Mouse (Mus musculus) liver, embryonic 11.5 days (tissue): ENCODE measurements around the gene Samd10. TPM values are rescaled to one million over a fixed set of nuclear protein-coding genes. Genes with fewer than 3 reads are reported as not detected.
A peak's percentile ranks its signal among the peaks of the same experiment; 100 is the strongest.

Experiments used
- ATAC-seq: fragments of 200-750 bp; cut with Nextera tagmentation; replicated peaks from 2 replicates; pipeline ENCODE4 v1.8.0; 2017; ENCODE audit warnings: moderate number of reproducible peaks, mild to moderate bottlenecking, moderate TSS enrichment, moderate library complexity; ENCODE audit not compliant: low FRiP score
- DNase-seq: peaks from one replicate; pipeline ENCODE4 v3.0.0-alpha.2; 2017; ENCODE audit warnings: low spot score
- H3K27ac ChIP-seq: fragments of 300-500 bp; sonication (generic); 2 replicates; pipeline ENCODE4 v1.5.1; 2014; ENCODE audit warnings: mild to moderate bottlenecking, low read depth, low read length, control low read depth
- H3K27me3 ChIP-seq: fragments of 300-500 bp; sonication (generic); replicated peaks from 2 replicates; pipeline ENCODE4 v1.6.1; 2014; ENCODE audit warnings: low read length, mixed read lengths; ENCODE audit not compliant: control insufficient read depth, insufficient read depth
- H3K36me3 ChIP-seq: fragments of 300-500 bp; sonication (generic); 2 replicates; pipeline ENCODE4 v1.6.1; 2014; ENCODE audit warnings: mild to moderate bottlenecking, low read length, moderate library complexity, mixed read lengths; ENCODE audit not compliant: control insufficient read depth, insufficient read depth
- H3K4me1 ChIP-seq: fragments of 300-500 bp; sonication (generic); replicated peaks from 2 replicates; pipeline ENCODE4 v1.6.1; 2014; ENCODE audit warnings: low read length, mixed read lengths; ENCODE audit not compliant: control insufficient read depth, insufficient read depth
- H3K4me2 ChIP-seq: fragments of 300-500 bp; sonication (generic); 2 replicates; pipeline ENCODE4 v1.6.1; 2014; ENCODE audit warnings: mild to moderate bottlenecking, control low read depth, moderate library complexity
- H3K4me3 ChIP-seq: fragments of 300-500 bp; sonication (generic); 2 replicates; pipeline ENCODE4 v1.5.1; 2014; ENCODE audit warnings: low read depth, low read length, control low read depth
- H3K9ac ChIP-seq: fragments of 300-500 bp; sonication (generic); 2 replicates; pipeline ENCODE4 v1.6.1; 2014; ENCODE audit warnings: low read depth, low read length, control low read depth
- H3K9me3 ChIP-seq: fragments of 300-500 bp; sonication (generic); 2 replicates; pipeline ENCODE4 v1.6.1; 2016; ENCODE audit warnings: low read length, inconsistent platforms, mixed read lengths; ENCODE audit not compliant: control insufficient read depth
- WGBS: fragments of 180-500 bp; shearing (Covaris S2); extraction: QIAGEN DNeasy Blood & Tissue Kit; methylation state at CpG from one replicate; pipeline ENCODE4 v1.1.7; 2014; 5-methylcytosine and 5-hydroxymethylcytosine counted together
- polyA plus RNA-seq: library from polyadenylated mRNA; unstranded; fragments of >200 nt; fragmentation: Nextera tagmentation; extraction: Ambion mirVana; gene quantifications from 2 replicates; pipeline ENCODE4 v1.2.1, GENCODE M21; 2014

Samd10 gene
- polyA plus RNA-seq, 1 experiment from 2014 or later = 6.2 TPM

- H3K36me3 ChIP-seq = peaks cover 5% of the 10 kb centered on the region
- no peak overlapping the region for H3K9ac ChIP-seq
- DNase-seq (peak; percentile 21), ATAC-seq (no peak)
- H3K27me3 ChIP-seq = no peaks in the 10 kb centered on the region
- H3K4me3 ChIP-seq = no peak overlapping the region
- no peaks in the 10 kb centered on the region for H3K9me3 ChIP-seq
- H3K27ac ChIP-seq = no peak overlapping the region
- WGBS = 92% methylated on average over 7 of the region's 7 CpGs
- H3K4me1 ChIP-seq = peaks cover 48% of the 10 kb centered on the region
- H3K4me2 ChIP-seq = no peak overlapping the region
Observed at GRCm38 (mm10) chr2:181574921-181575545, 24.0 kb downstream of the Samd10 start.

- Histone ChIP-seq H3K4me3 (no peak overlapping the region), H3K9ac (no peak overlapping the region), H3K9me3 (no peaks in the 10 kb centered on the region), H3K4me2 (no peak overlapping the region), H3K27ac (no peak overlapping the region), H3K36me3 (peaks cover 5% of the 10 kb centered on the region), H3K4me1 (peaks cover 38% of the 10 kb centered on the region), H3K27me3 (no peaks in the 10 kb centered on the region)
- 81% methylated on average over 9 of the region's 9 CpGs for WGBS
- ATAC-seq (no peak), DNase-seq (no peak)
Observed at GRCm38 (mm10) chr2:181573961-181574360, 25.1 kb downstream of the Samd10 start.

GRCm38 (mm10) chr2:181572921-181573920 is 25.8 kb downstream of the Samd10 start:
- DNase-seq (peak; percentile 29), ATAC-seq (no peak)
- H3K9me3 ChIP-seq = no peaks in the 10 kb centered on the region
- no peaks in the 10 kb centered on the region for H3K27me3 ChIP-seq
- no peak overlapping the region for H3K27ac ChIP-seq
- no peak overlapping the region for H3K4me2 ChIP-seq
- no peak overlapping the region for H3K9ac ChIP-seq
- H3K4me3 ChIP-seq = no peak overlapping the region
- WGBS = 92% methylated on average over 15 of the region's 15 CpGs
- peaks cover 5% of the 10 kb centered on the region for H3K36me3 ChIP-seq
- peaks cover 37% of the 10 kb centered on the region for H3K4me1 ChIP-seq

GRCm38 (mm10) chr2:181571941-181572670 is 26.9 kb downstream of the Samd10 start:
- 92% methylated on average over 11 of the region's 11 CpGs for WGBS
- H3K9ac ChIP-seq = no peak overlapping the region
- H3K27ac ChIP-seq = no peak overlapping the region
- H3K4me1 ChIP-seq = peaks cover 26% of the 10 kb centered on the region
- H3K36me3 ChIP-seq = peaks cover 5% of the 10 kb centered on the region
- H3K9me3 ChIP-seq = no peaks in the 10 kb centered on the region
- peak; percentile 31 for DNase-seq
- no peak overlapping the region for H3K4me2 ChIP-seq
- H3K4me3 ChIP-seq = no peak overlapping the region
- no peaks in the 10 kb centered on the region for H3K27me3 ChIP-seq
- ATAC-seq = no peak

GRCm38 (mm10) chr2:181570921-181571595 is 28.0 kb downstream of the Samd10 start:
- 72% methylated on average over 6 of the region's 6 CpGs for WGBS
- peaks cover 5% of the 10 kb centered on the region for H3K36me3 ChIP-seq
- H3K4me1 ChIP-seq = peaks cover 18% of the 10 kb centered on the region
- peak overlapping the region; percentile 1; the same call in 1 of the 2 replicates for H3K9ac ChIP-seq
- no peak overlapping the region for H3K27ac ChIP-seq
- DNase-seq (peak; percentile 29), ATAC-seq (no peak)
- no peaks in the 10 kb centered on the region for H3K27me3 ChIP-seq
- H3K9me3 ChIP-seq = no peaks in the 10 kb centered on the region
- no peak overlapping the region for H3K4me3 ChIP-seq
- H3K4me2 ChIP-seq = no peak overlapping the region

- H3K9ac ChIP-seq = no peak overlapping the region
- H3K4me2 ChIP-seq = no peak overlapping the region
- no peak overlapping the region for H3K27ac ChIP-seq
- H3K9me3 ChIP-seq = no peaks in the 10 kb centered on the region
- no peak for ATAC-seq
- peaks cover 5% of the 10 kb centered on the region for H3K36me3 ChIP-seq
- H3K4me1 ChIP-seq = peaks cover 18% of the 10 kb centered on the region
- H3K4me3 ChIP-seq = no peak overlapping the region
- H3K27me3 ChIP-seq = no peaks in the 10 kb centered on the region
- 89% methylated on average over 8 of the region's 8 CpGs for WGBS
- peak; percentile 32 for DNase-seq
Observed at GRCm38 (mm10) chr2:181570375-181570774, 28.6 kb downstream of the Samd10 start.

- H3K36me3 ChIP-seq = peaks cover 5% of the 10 kb centered on the region
- H3K27me3 ChIP-seq = no peaks in the 10 kb centered on the region
- H3K4me2 ChIP-seq = no peak overlapping the region
- no peak overlapping the region for H3K4me3 ChIP-seq
- H3K9ac ChIP-seq = no peak overlapping the region
- DNase-seq = peak; percentile 25
- no peak for ATAC-seq
- 90% methylated on average over 10 of the region's 10 CpGs for WGBS
- peaks cover 18% of the 10 kb centered on the region for H3K4me1 ChIP-seq
- H3K27ac ChIP-seq = no peak overlapping the region
- no peaks in the 10 kb centered on the region for H3K9me3 ChIP-seq
Observed at GRCm38 (mm10) chr2:181569856-181570255, 29.2 kb downstream of the Samd10 start.
